In genomic region chr11:6026361-6026760, GRCm38 (mm10) we compare ENCODE assay signal across 9 mouse cellular contexts. TPM values are rescaled to one million over a fixed set of nuclear protein-coding genes. Genes with fewer than 3 reads are reported as not detected.
DNase-seq lines count a peak whose midpoint lies in the region; ATAC-seq and TF ChIP-seq lines count a peak whose summit lies in the region.
"Had no signal": no experiment of that assay in that cellular context is flagged by ENCODE, and none has a peak within 500 bp of the region (broad histone marks: within the 10 kb centered on the region; RNA-seq: fewer than 3 reads in every experiment).

No protein-coding gene starts in this region.

- H3K4me3 ChIP-seq in layer of hippocampus, adult 2 months, result no peak overlapping the region
- H3K4me3 ChIP-seq in gastrocnemius, adult 2 months, result no peak overlapping the region
- H3K4me3 ChIP-seq: embryonic facial prominence, embryonic 12.5 days had no signal

- DNase-seq in adrenal gland, adult (ENCODE audit: inconsistent age in 2 of 2, low spot score in 1 of 2), result peak; percentile 66 to 87
- no peak for DNase-seq in adrenal gland, adult 8-10 months
- DNase-seq in layer of hippocampus, adult 2 months (ENCODE audit: low spot score in 2 of 2), result peak in 1 of 2 experiments; percentile 65
- no peak for DNase-seq in layer of hippocampus, postnatal 36 days
- DNase-seq in T-cell, adult 2 months (ENCODE audit: low spot score), result peak; percentile 57
- DNase-seq in gastrocnemius, adult 2 months, result peak; percentile 81
- DNase-seq in lung, postnatal 14 days, result peak; percentile 69

- no peak for ATAC-seq in activated CD4-positive, CD25-positive, alpha-beta regulatory T cell, adult 4 months

- intact Hi-C loops in gastrocnemius, adult 2 months (cut with DNase I), result loop anchor here (2.0 kb wide), 1 partner anchor 30 kb away; no protein-coding TSS in a partner anchor

- peak overlapping the region; percentile 77 for H3K27ac ChIP-seq in layer of hippocampus, adult 2 months
- peak overlapping the region; percentile 71 for H3K27ac ChIP-seq in gastrocnemius, adult 2 months
- H3K27ac ChIP-seq: embryonic facial prominence, embryonic 12.5 days had no signal

- peak; percentile 80 for TF ChIP-seq CTCF in layer of hippocampus, adult 2 months (conservative IDR thresholded peaks at IDR 0.05)
- peak; percentile 74 for TF ChIP-seq CTCF in gastrocnemius, adult 2 months (IDR thresholded peaks at IDR 0.05)

RNA-seq across cellular contexts. Expression of gene Camk2b, which starts 39.8 kb away (rescaled TPM):
- total RNA-seq in adrenal gland, adult 8-10 months (2022), result 10 to 100 TPM; 13.2 to 25.8 (median 20.0) TPM
- total RNA-seq in layer of hippocampus, adult 2 months (2021), result 1,000 to 10,000 TPM; 1,149 to 1,215 TPM
- 1,000 to 10,000 TPM; 1,105 to 1,153 TPM for total RNA-seq in layer of hippocampus, postnatal 36 days (2021)
- 100 to 1,000 TPM; 108 to 128 TPM for total RNA-seq in gastrocnemius, adult 2 months (2021)
- polyA plus RNA-seq in activated CD4-positive, CD25-positive, alpha-beta regulatory T cell, adult 4 months (2017; shearing (Covaris generic)), result 10 to 100 TPM in 1 of 2 experiments, 1 to 10 TPM in 1; 4.3 to 16.1 TPM

Comparison
In these comparisons a context has a peak if more than half of its experiments do, and no peak if none do; other contexts are left out.
1. DNase-seq: peak in adrenal gland, adult (2 of 2), T-cell, adult 2 months (single experiment), gastrocnemius, adult 2 months (single experiment) and lung, postnatal 14 days (single experiment); none in adrenal gland, adult 8-10 months (single experiment) and layer of hippocampus, postnatal 36 days (0 of 2).
2. RNA of gene Camk2b, which starts 39.8 kb away (total RNA-seq): 1,149 to 1,215 TPM in layer of hippocampus, adult 2 months and 1,105 to 1,153 TPM in layer of hippocampus, postnatal 36 days; 108 to 128 TPM in gastrocnemius, adult 2 months and 13.2 to 25.8 TPM in adrenal gland, adult 8-10 months; every median in the first group is over 4 times any median in the second.